Mouse (Mus musculus): ENCODE results near the gene Impg1.
A peak's percentile ranks its signal among the peaks of the same experiment; 100 is the strongest.

Gene Impg1

GRCm38 (mm10) chr9:80465381-80465780 is at the start of gene Impg1:
Impg1 (minus strand) TSS chr9:80465481.
- no peak for DNase-seq (ENCODE audit: inconsistent ontology term)

GRCm38 (mm10) chr9:80509464-80510153 is 44.3 kb upstream of the Impg1 start:
- no peak for DNase-seq (ENCODE audit: inconsistent ontology term)

GRCm38 (mm10) chr9:80504496-80505012 is 39.3 kb upstream of the Impg1 start:
- DNase-seq (ENCODE audit: inconsistent ontology term): peak; percentile 24

GRCm38 (mm10) chr9:80491591-80491990 is 26.3 kb upstream of the Impg1 start:
- DNase-seq (ENCODE audit: inconsistent ontology term): no peak

- DNase-seq (ENCODE audit: inconsistent ontology term): no peak
Measured at GRCm38 (mm10) chr9:80460420-80460819, 4.9 kb downstream of the Impg1 start.

- no peak for DNase-seq (ENCODE audit: inconsistent ontology term)
Measured at GRCm38 (mm10) chr9:80450467-80451261, 14.6 kb downstream of the Impg1 start.

GRCm38 (mm10) chr9:80441096-80441710 is 24.1 kb downstream of the Impg1 start:
- no peak for DNase-seq (ENCODE audit: inconsistent ontology term)

GRCm38 (mm10) chr9:80391404-80391803 is 73.9 kb downstream of the Impg1 start:
- DNase-seq (ENCODE audit: inconsistent ontology term): peak; percentile 7

- no peak for DNase-seq (ENCODE audit: inconsistent ontology term)
Measured at GRCm38 (mm10) chr9:80391002-80391401, 74.3 kb downstream of the Impg1 start.

GRCm38 (mm10) chr9:80387890-80388289 is 77.4 kb downstream of the Impg1 start:
- no peak for DNase-seq (ENCODE audit: inconsistent ontology term)

- DNase-seq (ENCODE audit: inconsistent ontology term): no peak
Measured at GRCm38 (mm10) chr9:80386492-80386891, 78.8 kb downstream of the Impg1 start.

GRCm38 (mm10) chr9:80386000-80386399 is 79.3 kb downstream of the Impg1 start:
- DNase-seq (ENCODE audit: inconsistent ontology term): peak; percentile 12

GRCm38 (mm10) chr9:80382711-80383110 is 82.6 kb downstream of the Impg1 start:
- DNase-seq (ENCODE audit: inconsistent ontology term): no peak

GRCm38 (mm10) chr9:80380078-80380645 is 85.1 kb downstream of the Impg1 start:
- no peak for DNase-seq (ENCODE audit: inconsistent ontology term)

GRCm38 (mm10) chr9:80374100-80374499 is 91.2 kb downstream of the Impg1 start:
- DNase-seq (ENCODE audit: inconsistent ontology term): no peak

GRCm38 (mm10) chr9:80373304-80373739 is 92.0 kb downstream of the Impg1 start:
- DNase-seq (ENCODE audit: inconsistent ontology term): no peak

- DNase-seq (ENCODE audit: inconsistent ontology term): no peak
Measured at GRCm38 (mm10) chr9:80368636-80369035, 96.6 kb downstream of the Impg1 start.

- no peak for DNase-seq (ENCODE audit: inconsistent ontology term)
Measured at GRCm38 (mm10) chr9:80367520-80368204, 97.6 kb downstream of the Impg1 start.

- DNase-seq (ENCODE audit: inconsistent ontology term): no peak
Measured at GRCm38 (mm10) chr9:80360063-80360462, 105.2 kb downstream of the Impg1 start.

GRCm38 (mm10) chr9:80351678-80352331 is 113.5 kb downstream of the Impg1 start:
- peak; percentile 80 for DNase-seq (ENCODE audit: inconsistent ontology term)

- DNase-seq (ENCODE audit: inconsistent ontology term): no peak
Measured at GRCm38 (mm10) chr9:80351295-80351677, 114.0 kb downstream of the Impg1 start.

Measured in Muller cell, postnatal 12 days (primary cell).